Mouse (Mus musculus): ENCODE results near the gene Tmem51. TPM values are rescaled to one million over a fixed set of nuclear protein-coding genes. Genes with fewer than 3 reads are reported as not detected.

The Tmem51 gene
- total RNA-seq, 1 experiment from 2014 or later = 4.9 TPM

DNA sequence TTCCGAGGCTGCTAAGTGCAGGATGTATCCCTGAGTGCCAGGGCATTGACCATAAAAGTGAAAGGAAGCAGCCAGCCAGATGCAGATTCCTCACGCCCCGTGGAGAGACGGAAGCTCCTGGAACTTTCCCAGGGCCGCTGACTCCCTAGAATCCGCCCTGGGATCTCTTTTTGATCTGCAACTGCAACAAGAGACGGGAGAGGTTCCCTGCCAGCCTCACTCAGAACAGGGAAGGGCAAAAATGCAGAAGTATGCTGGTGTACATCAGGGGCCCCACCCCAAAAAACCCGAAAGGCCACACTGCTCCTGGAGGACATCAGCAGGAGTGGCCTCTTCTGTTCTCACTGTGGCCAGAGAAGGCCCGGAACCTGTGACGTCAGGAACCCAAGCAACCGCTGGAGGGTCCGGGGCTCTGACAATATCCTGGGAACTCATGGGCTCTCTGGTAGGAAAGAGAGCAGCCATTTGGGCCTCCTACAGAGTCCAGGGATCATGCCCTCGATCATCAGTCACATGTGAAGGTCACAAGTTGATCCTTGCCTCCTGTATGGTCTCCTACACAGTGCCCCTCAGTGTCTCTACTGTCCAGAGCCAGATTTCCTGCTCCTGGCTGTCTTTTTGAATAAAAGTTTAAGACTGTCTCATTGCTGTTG lies 2.3 kb downstream of the Tmem51 start:
- DNase-seq = peak; percentile 71

DNA sequence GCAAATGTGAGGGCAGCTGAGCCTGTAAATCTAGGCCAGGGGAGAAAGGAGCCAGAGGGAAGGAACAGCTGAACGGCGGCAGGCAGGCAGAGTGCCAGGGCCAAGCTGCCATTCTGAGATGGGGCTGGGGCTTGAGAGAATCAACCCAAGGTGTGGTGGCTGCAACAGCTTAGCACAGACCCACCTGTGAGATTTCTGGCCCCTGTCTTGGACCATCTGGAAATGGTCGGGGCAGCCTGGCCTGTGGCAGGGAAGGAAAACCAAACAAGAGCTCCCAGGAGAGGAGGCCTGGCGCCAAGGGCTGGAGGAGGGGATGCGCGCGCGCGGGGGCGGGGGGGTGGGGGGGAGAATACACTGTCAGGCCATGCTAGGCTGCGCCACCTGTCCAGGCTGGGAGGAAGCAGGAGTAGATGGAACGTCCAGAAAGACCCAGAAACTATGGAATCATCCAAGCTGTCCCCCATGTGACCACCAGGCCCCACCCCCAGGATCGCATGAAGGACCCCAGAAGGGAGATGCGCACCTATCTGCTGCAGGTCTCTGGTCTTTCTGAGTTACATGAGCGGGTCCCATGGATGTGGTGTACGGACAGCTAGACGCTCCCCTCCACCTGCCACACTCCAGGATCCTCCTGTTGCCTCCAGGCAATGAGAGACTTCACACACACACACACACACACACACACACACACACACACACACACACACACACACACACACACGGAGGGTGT lies 3.0 kb downstream of the Tmem51 start:
- no peak for DNase-seq

- no peak for DNase-seq
Observed at GRCm38 (mm10) chr4:142080487-142080767, 3.7 kb downstream of the Tmem51 start.

DNA sequence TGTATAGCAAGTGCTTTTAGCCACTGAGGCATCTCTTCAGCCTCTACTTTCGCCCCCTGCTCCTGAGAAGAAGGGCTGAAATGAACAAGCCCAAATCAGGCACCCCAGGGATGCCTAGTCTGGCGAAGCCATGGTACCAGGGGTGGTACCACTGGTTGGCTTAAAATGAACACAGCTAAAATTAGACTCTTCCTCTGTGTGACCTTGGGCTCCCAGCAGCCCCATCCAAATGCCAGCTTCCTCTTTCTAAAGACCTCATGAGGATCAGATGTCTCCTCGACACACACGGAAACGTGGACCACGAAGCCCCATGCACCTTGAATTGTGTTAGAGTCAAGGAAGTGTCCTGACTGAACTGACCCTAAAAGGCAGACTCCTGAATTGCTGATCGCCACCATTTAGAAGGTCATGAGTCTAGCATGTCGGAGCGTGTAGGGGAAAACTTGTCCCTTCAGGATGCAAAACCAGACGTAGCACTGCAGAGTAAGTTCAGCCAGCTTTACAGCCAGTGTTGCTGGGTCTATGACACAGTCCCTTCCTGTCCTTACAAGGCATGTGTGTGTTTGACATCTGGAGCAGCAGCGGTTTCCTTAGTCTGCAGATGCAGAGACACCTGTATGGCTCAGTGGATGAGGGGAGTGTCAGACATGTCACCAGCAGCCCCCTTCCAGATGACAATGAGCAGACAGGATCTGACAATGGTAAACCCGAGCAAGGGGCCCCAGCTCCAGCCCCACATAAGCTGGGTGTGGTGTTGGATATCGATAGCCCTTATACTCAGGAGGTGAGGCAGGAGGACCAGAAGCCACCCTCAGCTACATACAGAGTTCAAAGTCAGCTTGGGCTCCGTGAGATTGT lies 4.2 kb downstream of the Tmem51 start:
- DNase-seq = no peak

- peak; percentile 72 for DNase-seq
Observed at GRCm38 (mm10) chr4:142077572-142078271, 6.4 kb downstream of the Tmem51 start.

GRCm38 (mm10) chr4:142076883-142077282 lies 7.2 kb downstream of the Tmem51 start:
- no peak for DNase-seq

GRCm38 (mm10) chr4:142075931-142076330 lies 8.2 kb downstream of the Tmem51 start:
- DNase-seq = no peak

GRCm38 (mm10) chr4:142074060-142074732 lies 9.9 kb downstream of the Tmem51 start:
- DNase-seq = no peak

- no peak for DNase-seq
Observed at GRCm38 (mm10) chr4:142071243-142071991, 12.7 kb downstream of the Tmem51 start.

GRCm38 (mm10) chr4:142070840-142071239 lies 13.3 kb downstream of the Tmem51 start:
- DNase-seq = peak; percentile 31

- no peak for DNase-seq
Observed at GRCm38 (mm10) chr4:142068899-142069812, 14.9 kb downstream of the Tmem51 start.

GRCm38 (mm10) chr4:142066576-142066975 lies 17.5 kb downstream of the Tmem51 start:
- no peak for DNase-seq

- DNase-seq = no peak
Observed at GRCm38 (mm10) chr4:142065835-142066234, 18.3 kb downstream of the Tmem51 start.

GRCm38 (mm10) chr4:142065270-142065669 lies 18.8 kb downstream of the Tmem51 start:
- DNase-seq = peak; percentile 38

DNA sequence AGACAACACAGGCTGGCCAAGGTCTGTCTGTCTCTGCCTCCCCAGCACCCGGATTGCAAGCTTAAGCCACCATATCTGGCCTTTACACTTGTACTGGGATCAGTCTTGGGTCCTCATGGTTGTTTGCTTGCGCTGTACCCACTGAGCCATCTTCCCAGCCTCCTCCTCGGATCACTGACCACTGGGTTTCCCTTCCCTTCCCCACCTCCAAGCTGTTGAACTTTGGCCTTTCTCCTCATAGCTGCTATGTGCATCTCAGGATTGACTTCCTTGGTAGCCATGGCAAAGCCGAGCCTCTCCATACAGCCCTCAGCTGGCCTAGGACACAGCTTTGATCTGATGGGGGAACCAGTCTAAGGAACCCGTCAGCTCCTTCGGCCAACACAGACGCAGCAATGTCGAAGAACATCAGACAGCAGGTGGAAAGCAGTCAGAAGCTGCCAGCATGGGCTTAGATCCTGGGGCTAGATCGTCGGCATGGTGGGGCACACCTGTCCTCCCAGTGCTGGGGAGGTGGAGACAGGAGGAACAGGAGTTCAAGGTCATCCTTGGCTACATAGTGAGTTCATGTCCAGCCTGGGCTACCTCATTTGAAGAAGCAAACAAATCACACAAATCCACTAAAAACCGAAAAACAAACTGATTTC lies 19.4 kb downstream of the Tmem51 start:
- no peak for DNase-seq

DNA sequence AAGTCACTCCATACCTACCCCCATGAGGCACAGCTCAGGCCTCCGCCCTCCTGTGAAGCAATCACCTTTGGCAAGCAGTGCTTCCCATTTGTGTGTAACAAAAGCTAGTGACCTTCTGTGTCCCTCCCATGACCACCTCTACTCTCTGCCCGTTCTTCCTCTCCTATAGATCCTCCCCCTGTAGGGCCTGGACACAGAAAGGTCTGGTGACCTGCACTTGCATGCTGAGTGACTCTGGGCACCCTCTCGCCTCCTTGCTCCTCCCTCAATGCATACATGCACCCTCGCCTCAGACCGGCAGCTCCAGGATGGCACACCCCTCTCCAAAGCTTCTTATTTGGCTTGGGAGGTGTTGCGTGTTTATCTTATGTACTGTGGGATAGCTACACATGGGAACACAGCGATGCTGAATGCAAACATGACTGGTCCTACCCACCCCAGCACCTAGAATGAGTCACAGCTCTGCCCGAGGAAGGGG lies 21.0 kb downstream of the Tmem51 start:
- no peak for DNase-seq

GRCm38 (mm10) chr4:142061485-142062240 lies 22.4 kb downstream of the Tmem51 start:
- DNase-seq = no peak
